Mouse (Mus musculus) liver, embryonic 14.5 days (tissue): Measurements from ENCODE around the gene Auts2. TPM values are rescaled to one million over a fixed set of nuclear protein-coding genes. Genes with fewer than 3 reads are reported as not detected.
"Not testable (repeated sequence)": the region's sequence is repeated elsewhere in the genome, so short reads cannot be mapped to it uniquely, and the experiment has no call there.

Experiments
- ATAC-seq: fragments of 200-750 bp; cut with Nextera tagmentation; 2 replicates; pipeline ENCODE4 v1.8.0; 2017; ENCODE audit warnings: moderate number of reproducible peaks, mild to moderate bottlenecking, moderate library complexity; ENCODE audit not compliant: insufficient read depth
- DNase-seq, 3 experiments: peaks; one replicate each; pipeline ENCODE4 v3.0.0-alpha.2; 2012 to 2013; ENCODE audit warnings: low read depth in 3 of 3, low spot score in 3 of 3
- H3K27ac ChIP-seq: fragments of 300-500 bp; sonication (generic); 2 replicates; pipeline ENCODE4 v1.5.1; 2014; ENCODE audit warnings: moderate library complexity, mild to moderate bottlenecking, control low read depth, inconsistent platforms
- H3K27me3 ChIP-seq: fragments of 300-500 bp; sonication (generic); 2 replicates; pipeline ENCODE4 v1.6.1; 2014; ENCODE audit warnings: mild to moderate bottlenecking, low read length, moderate library complexity; ENCODE audit not compliant: control insufficient read depth, insufficient read depth
- H3K36me3 ChIP-seq: fragments of 300-500 bp; sonication (generic); replicated peaks from 2 replicates; pipeline ENCODE4 v1.6.1; 2014; ENCODE audit warnings: low read depth; ENCODE audit not compliant: control insufficient read depth, insufficient read depth
- H3K4me1 ChIP-seq, 2 experiments: fragments of 200-500 bp in 1 of 2; fragments of 300-500 bp in 1 of 2; sonication (generic) in 1 of 2; replicated peaks; 2 replicates each; pipeline ENCODE4 v1.6.1; 2012 to 2014; ENCODE audit warnings: antibody characterized with exemption in 1 of 2, inconsistent platforms in 1 of 2, low read length in 1 of 2; ENCODE audit not compliant: control insufficient read depth in 2 of 2, insufficient read depth in 2 of 2
- H3K4me2 ChIP-seq: fragments of 300-500 bp; sonication (generic); 2 replicates; pipeline ENCODE4 v1.6.1; 2014; ENCODE audit warnings: low read depth, mild to moderate bottlenecking, control low read depth, moderate library complexity
- H3K4me3 ChIP-seq, 2 experiments: fragments of 200-500 bp in 1 of 2; fragments of 300-500 bp in 1 of 2; sonication (generic) in 1 of 2; 2 replicates each; pipeline ENCODE4 v1.5.1; 2012 to 2014; ENCODE audit warnings: low read depth in 2 of 2, low read length in 2 of 2, mild to moderate bottlenecking in 2 of 2, control low read depth in 1 of 2, inconsistent platforms in 1 of 2, moderate library complexity in 1 of 2; ENCODE audit not compliant: insufficient read depth in 1 of 2
- H3K9ac ChIP-seq: fragments of 300-500 bp; sonication (generic); replicated peaks from 2 replicates; pipeline ENCODE4 v1.6.1; 2014; ENCODE audit warnings: mild to moderate bottlenecking, control low read depth, moderate library complexity
- H3K9me3 ChIP-seq: fragments of 300-500 bp; sonication (generic); 2 replicates; pipeline ENCODE4 v1.6.1; 2016; ENCODE audit warnings: low read length, mixed read lengths; ENCODE audit not compliant: control insufficient read depth
- CTCF ChIP-seq: IDR thresholded peaks from 2 replicates; pipeline ENCODE4 v1.5.1; 2016; ENCODE audit warnings: antibody characterized with exemption, low read depth, control low read depth
- EP300 ChIP-seq: IDR thresholded peaks from 2 replicates; pipeline ENCODE4 v1.6.1; 2016; ENCODE audit warnings: antibody characterized with exemption, low read depth
- WGBS: fragments of 180-500 bp; shearing (Covaris S2); extraction: QIAGEN DNeasy Blood & Tissue Kit; methylation state at CpG from one replicate; pipeline ENCODE4 v1.1.7; 2014; ENCODE audit not compliant: insufficient replicate concordance; 5-methylcytosine and 5-hydroxymethylcytosine counted together
- polyA plus RNA-seq, 2 experiments: library from polyadenylated mRNA; depleted of rRNA in 1 of 2; stranded (reverse) in 1 of 2; unstranded in 1 of 2; fragments of >200 nt; fragmentation: Nextera tagmentation in 1 of 2; extraction: Ambion mirVana in 1 of 2; gene quantifications; 2 replicates each; pipeline versions ENCODE4 v1.2.1 to v1.2.3; 2012 to 2014

The Auts2 gene
- polyA plus RNA-seq (2012; rRNA removed) (0.75 and 0.77 TPM in 2 replicates), polyA plus RNA-seq (2014; fragmentation: Nextera tagmentation; extraction: Ambion mirVana) (0.75 and 1.6 TPM in 2 replicates)

DNA sequence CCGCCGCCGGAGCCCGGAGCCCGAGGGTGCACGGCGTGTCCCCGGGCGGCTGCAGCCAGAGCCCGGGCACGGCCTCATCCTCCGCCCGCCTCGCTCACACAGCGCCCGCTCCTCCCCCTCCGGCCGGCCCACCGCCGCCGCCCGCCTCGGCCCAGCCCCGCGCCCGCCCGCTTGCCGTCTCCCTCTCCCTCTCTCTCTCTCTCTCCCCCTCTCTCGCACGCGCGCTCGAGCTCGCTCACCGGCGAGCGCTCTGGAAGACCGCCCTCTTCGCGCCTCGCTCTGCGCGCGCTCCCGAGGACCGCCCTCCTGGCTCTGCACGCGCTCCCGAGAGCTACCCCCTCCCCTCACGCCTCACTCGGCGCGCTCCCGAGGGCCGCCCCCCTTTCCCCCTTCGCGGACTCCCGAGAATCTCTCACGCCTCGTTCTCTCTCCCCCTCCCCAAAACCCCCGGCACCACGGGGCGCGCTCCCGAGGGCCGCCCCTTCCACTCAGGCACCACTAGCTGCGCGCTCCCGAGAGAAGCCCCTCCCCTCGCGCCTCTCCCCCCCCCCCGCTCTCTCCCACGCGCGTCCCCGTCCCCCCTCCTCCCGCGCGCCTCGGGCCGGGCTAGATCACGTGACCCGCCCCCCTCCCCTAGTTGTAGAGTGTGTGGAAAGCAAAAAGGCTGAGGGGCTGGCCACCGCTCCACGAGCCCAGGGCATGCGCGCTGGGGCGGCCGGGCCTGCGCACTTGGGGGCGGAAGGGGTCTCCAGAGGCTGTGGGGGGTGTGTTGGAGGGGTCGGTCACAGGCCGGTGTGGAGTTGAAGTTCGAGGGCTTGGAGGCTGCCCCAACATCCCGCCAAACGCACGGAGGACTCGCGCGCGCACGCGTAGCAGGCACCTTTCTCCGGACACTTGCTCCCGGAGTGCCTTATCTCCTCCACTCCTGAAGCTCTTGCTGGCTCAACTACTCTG is at the start of gene Auts2:
Auts2 (minus strand) TSS at position 227 of the 954 bp plus-strand sequence.
- H3K27me3 ChIP-seq: peaks cover 32% of the 10 kb centered on the region

DNA sequence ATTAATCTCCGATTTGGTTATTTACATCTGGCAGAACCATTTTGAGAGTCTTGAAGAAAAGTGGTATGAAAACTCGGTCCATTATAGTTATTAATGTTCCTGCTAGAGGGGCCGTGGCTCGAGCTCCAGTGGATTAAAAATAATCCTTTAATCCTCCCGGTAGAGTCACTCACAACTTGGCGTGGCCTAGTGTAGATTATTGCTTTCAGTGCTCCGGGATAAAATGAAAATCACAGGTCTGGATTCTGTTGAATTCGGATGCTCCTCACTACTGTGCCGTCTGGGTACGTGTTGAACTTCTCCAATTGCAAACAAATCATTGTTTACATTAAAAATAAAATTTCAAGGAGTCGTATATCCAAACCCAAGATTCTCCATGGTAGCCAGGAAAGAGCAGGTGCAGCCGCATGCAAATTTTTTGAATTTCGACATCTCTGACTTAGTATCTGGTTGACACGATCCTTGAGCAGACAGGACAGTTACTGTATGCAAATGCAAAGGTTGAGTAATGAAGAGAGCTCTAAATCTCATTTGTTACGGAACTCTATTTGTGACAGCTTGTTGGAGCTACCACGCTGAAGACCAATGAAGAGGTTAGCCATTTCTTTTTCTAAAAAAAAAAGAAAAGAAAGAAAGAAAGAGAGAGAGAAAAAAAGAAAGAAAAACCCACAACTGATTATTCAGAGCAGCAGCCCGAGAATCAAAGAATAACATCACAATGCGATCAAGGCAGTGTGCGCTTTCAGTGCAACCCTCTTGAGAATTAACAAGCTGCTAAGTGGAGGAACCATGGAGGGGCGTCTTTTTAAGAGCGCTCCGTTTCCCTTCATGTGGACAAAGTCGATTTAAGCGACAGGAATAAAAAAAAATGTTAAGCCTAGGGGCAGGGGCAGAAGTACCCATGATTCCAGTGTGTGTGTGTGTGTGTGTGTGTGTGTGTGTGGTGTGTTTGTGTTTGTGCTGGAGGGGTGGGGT is 48.9 kb upstream of the Auts2 start:
- H3K9ac ChIP-seq: no peak overlapping the region
- H3K9me3 ChIP-seq: no peaks in the 10 kb centered on the region
- no peak overlapping the region for H3K27ac ChIP-seq
- no peak for TF ChIP-seq CTCF
- TF ChIP-seq EP300: no peak
- no peaks in the 10 kb centered on the region for H3K36me3 ChIP-seq
- DNase-seq (no peak), ATAC-seq (no peak)
- 71% methylated on average over 24 of the region's 24 CpGs for WGBS
- no peaks in the 10 kb centered on the region for H3K27me3 ChIP-seq
- H3K4me3 ChIP-seq: no peak overlapping the region
- no peaks in the 10 kb centered on the region for H3K4me1 ChIP-seq
- H3K4me2 ChIP-seq: no peak overlapping the region

More for the DNA sequence above, at the start of gene Auts2:
- Histone ChIP-seq H3K4me1 (peaks cover 0 to 2% of the 10 kb centered on the region in 2 experiments; a peak in 1 of 4 replicates), H3K27ac (no peak within 1 kb of the TSS), H3K9me3 (no peaks in the 10 kb centered on the region), H3K4me2 (peak within 1 kb of the TSS; percentile 61), H3K36me3 (no peaks in the 10 kb centered on the region), H3K4me3 (peak within 1 kb of the TSS; percentile 50 to 66), H3K9ac (no peak within 1 kb of the TSS)
- TF ChIP-seq CTCF (no peak), EP300 (no peak)
- DNase-seq: peak; percentile 23 to 41 (median 30)
- peak; percentile 86 for ATAC-seq
- under 1% methylated on average over 82 of the region's 105 CpGs for WGBS

DNA sequence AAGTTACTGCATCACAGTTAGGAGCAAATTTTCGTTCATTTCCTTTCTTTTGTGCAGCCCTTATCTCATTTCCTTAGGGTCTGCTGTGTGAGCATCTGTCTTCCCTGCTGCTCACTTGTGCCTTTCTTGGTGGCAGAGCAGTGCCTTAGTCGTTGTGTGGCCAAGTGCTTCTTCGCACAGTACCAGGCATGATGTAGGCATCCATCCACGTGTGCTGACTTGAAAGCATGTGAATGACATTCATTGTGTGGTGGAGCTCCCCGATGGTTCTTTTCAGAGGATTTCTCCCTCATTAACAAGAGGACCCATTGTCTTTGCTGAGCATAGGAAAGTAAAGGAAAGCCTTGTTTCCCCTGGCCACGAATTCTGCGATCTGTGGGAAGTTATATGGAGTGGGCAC is 36.6 kb upstream of the Auts2 start:
- no peak overlapping the region for H3K27ac ChIP-seq
- no peaks in the 10 kb centered on the region for H3K9me3 ChIP-seq
- H3K4me3 ChIP-seq: no peak overlapping the region
- no peak overlapping the region for H3K4me2 ChIP-seq
- no peaks in the 10 kb centered on the region for H3K4me1 ChIP-seq
- WGBS: 17% methylated on average over 7 of the region's 7 CpGs
- H3K36me3 ChIP-seq: no peaks in the 10 kb centered on the region
- TF ChIP-seq EP300 (no peak), CTCF (no peak)
- DNase-seq (no peak), ATAC-seq (no peak)
- no peaks in the 10 kb centered on the region for H3K27me3 ChIP-seq
- no peak overlapping the region for H3K9ac ChIP-seq

- not testable (repeated sequence) for H3K27ac ChIP-seq, H3K4me1 ChIP-seq, H3K27me3 ChIP-seq, DNase-seq, ATAC-seq, H3K4me2 ChIP-seq, H3K36me3 ChIP-seq, H3K4me3 ChIP-seq, H3K9me3 ChIP-seq, H3K9ac ChIP-seq
- 48% methylated on average over 6 of the region's 6 CpGs for WGBS
Observed at GRCm38 (mm10) chr5:132560771-132561170, 17.6 kb upstream of the Auts2 start.
